Mouse (Mus musculus): ENCODE measurements at regions not wholly inside any gene's neighbourhood (a gene's known extent, or its start where the extent isn't known, plus 50 kb on each side); places are given as distances from the start of the nearest gene placed in this dataset.
"Not testable (repeated sequence)": the region's sequence is repeated elsewhere in the genome, so short reads cannot be mapped to it uniquely, and the experiment has no call there.

GRCm38 (mm10) chr4:4708261-4708660 is 84.9 kb downstream of the Impad1 start:
- peak; percentile 30 to 36 for DNase-seq
- intact Hi-C loops (cut with DNase I) = no loop called here

DNA sequence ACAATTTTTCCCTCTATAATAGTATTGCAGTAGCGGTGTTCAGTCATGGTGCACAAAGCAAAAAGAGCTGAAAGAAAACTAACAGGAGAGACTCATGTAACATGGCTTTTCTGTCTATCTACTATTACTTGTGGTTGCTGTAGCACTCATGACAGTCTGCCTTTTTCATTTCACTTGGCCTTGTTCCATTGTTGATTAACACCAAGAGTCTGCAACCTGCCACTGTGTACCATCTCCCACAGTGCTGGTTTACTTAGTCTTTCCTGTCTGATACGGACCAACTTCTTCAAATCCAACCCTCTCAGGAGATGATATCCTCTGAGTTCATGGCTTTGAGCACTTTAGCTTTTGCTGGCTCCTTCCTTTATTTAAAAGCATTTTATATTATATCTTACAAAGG is 94.1 kb downstream of the Impad1 start:
- intact Hi-C loops (cut with DNase I) = no loop called here
- DNase-seq = no peak

GRCm38 (mm10) chr4:4695413-4695812 is 97.7 kb downstream of the Impad1 start:
- intact Hi-C loops (cut with DNase I) = no loop called here
- no peak for DNase-seq

DNA sequence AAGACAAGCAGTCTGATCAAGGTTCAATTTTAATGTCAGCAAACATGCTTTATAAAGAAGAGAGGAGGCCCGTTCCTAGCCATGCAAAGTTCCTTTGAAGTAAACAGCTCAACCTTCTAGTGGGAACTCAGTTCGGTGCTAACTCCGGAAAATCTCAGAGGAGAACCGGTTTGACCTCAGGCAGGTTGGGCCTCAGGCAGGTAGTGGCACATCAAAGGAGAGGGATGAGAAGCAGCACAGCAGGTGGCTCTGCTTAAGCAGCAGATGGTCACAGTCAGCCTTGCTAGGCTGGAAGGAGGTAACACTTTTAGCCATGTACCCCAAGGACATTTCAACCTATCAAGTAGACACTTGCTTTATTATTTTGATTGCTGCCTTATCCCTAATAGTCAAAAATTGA is 106.2 kb downstream of the Impad1 start:
- DNase-seq = no peak
- intact Hi-C loops (cut with DNase I) = no loop called here

DNA sequence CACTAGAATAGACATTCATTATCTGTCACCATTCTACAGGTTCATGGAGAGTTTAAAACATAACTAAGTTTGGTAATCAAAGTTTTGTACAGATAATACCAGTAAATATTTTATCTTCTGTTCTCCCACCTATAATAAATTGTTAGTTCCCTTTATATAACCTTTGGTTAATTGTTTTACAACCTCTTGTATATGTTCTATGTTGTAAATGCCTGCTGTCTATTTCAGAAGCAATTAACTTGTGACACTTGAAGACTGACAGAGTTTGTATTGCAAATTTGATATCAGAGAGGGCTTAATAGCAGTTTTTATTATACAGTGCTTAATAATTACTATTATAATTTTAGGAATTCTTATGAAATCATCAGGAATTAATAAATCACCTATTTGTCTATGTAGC is 118.5 kb downstream of the Impad1 start:
- intact Hi-C loops (cut with DNase I) = no loop called here
- no peak for DNase-seq

GRCm38 (mm10) chr4:4650251-4650650 is 142.9 kb downstream of the Impad1 start:
- no peak for DNase-seq
- intact Hi-C loops (cut with DNase I) = no loop called here

GRCm38 (mm10) chr4:4645264-4645663 is 147.9 kb downstream of the Impad1 start:
- intact Hi-C loops (cut with DNase I) = no loop called here
- DNase-seq = no peak

GRCm38 (mm10) chr4:4636258-4636657 is 156.9 kb downstream of the Impad1 start:
- intact Hi-C loops (cut with DNase I) = no loop called here

GRCm38 (mm10) chr4:4635856-4636255 is 157.3 kb downstream of the Impad1 start:
- no peak for DNase-seq
- intact Hi-C loops (cut with DNase I) = no loop called here

More at GRCm38 (mm10) chr4:4636258-4636657, 156.9 kb downstream of the Impad1 start:
- DNase-seq = no peak

- intact Hi-C loops (cut with DNase I) = no loop called here
- DNase-seq = no peak
These were observed 157.8 kb downstream of the Impad1 start for GRCm38 (mm10) chr4:4635338-4635737.

DNA sequence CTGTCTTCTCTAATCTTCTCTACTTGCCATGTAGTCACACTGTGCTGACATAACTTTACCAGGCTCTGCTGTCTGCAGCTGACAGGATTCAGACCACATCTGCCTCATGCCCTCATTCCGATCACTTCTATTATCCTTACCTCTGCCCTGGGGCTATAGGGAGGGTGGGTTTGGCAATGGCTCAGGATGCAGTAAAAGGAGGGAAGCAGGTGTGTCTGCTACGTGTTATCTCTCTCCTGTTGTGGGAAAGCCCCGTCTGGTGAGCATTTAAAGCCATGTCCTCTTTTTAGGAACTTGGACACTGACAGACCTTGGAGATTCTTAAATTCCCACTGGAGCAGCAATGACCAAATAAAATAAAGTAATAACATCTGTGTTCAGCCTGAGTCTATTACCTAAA is 158.5 kb downstream of the Impad1 start:
- intact Hi-C loops (cut with DNase I) = no loop called here
- no peak for DNase-seq

GRCm38 (mm10) chr4:4630750-4631149 is 162.4 kb downstream of the Impad1 start:
- no peak for DNase-seq
- intact Hi-C loops (cut with DNase I) = no loop called here

- DNase-seq = no peak
- intact Hi-C loops (cut with DNase I) = no loop called here
These were observed 163.9 kb downstream of the Impad1 start for GRCm38 (mm10) chr4:4629251-4629650.

DNA sequence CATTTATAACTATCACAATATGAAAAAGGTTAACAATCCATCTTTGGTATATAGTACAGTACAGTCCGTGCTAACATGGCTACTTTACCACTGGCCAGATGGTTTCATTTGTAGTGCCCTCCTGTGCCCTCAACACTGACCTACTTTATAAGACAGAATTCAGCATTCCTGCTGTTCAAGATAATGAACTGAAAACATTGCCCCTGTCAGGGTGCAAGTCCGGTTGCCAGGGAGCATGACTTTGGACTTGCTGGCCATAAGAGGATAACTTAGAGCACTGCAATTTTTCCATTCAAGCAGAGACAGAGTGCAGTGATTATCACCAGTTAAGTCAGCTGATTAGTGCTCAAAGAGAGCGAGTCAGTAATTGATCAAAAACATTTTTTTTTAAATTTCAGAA is 169.3 kb downstream of the Impad1 start:
- no peak for DNase-seq
- intact Hi-C loops (cut with DNase I) = no loop called here

- intact Hi-C loops (cut with DNase I) = not testable (repeated sequence)
These were observed 173.0 kb downstream of the Impad1 start for GRCm38 (mm10) chr4:4620135-4620534.

DNA sequence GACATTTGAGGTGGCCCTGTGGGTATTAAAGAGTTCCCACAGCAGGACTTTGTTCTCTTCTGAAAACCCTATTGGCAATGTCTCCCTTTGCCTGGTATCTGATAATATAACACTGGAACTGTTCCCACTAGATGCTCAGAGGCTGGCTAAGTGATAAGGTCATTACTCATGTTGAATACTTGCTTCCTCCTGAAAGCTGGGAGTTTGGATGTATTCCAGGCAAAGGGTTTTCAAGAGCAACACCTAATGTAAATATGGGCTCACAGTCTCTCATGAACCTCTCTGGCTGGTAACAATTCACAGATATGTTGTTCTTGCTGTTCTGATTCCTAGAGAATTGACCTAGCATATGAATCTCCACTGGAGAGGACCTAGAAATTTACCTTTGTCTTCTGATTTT is 178.6 kb downstream of the Impad1 start:
- DNase-seq = no peak
- intact Hi-C loops (cut with DNase I) = no loop called here

More at GRCm38 (mm10) chr4:4620135-4620534, 173.0 kb downstream of the Impad1 start:
- not testable (repeated sequence) for DNase-seq

Measured in heart, postnatal 10 days (tissue).